Mouse (Mus musculus) testis, adult 2 months (tissue): ENCODE data around the gene Cyth3. TPM values are rescaled to one million over a fixed set of nuclear protein-coding genes. Genes with fewer than 3 reads are reported as not detected.

Source experiments
- H3K27ac ChIP-seq: fragments of 200-500 bp; 2 replicates; pipeline ENCODE4 v1.5.1; 2012; ENCODE audit warnings: low read depth, low read length; ENCODE audit not compliant: control insufficient read depth, insufficient read depth
- H3K27me3 ChIP-seq: fragments of 200-500 bp; 2 replicates; pipeline ENCODE4 v1.6.1; 2012; ENCODE audit warnings: mild to moderate bottlenecking, low read length, moderate library complexity; ENCODE audit not compliant: control insufficient read depth, insufficient read depth
- H3K36me3 ChIP-seq: fragments of 200-500 bp; 2 replicates; pipeline ENCODE4 v1.6.1; 2012; ENCODE audit warnings: mild to moderate bottlenecking, low read length; ENCODE audit not compliant: control insufficient read depth, insufficient read depth
- H3K4me1 ChIP-seq: fragments of 200-500 bp; 2 replicates; pipeline ENCODE4 v1.6.1; 2012; ENCODE audit warnings: low read length; ENCODE audit not compliant: control insufficient read depth, insufficient read depth
- H3K4me3 ChIP-seq: fragments of 200-500 bp; 2 replicates; pipeline ENCODE4 v1.5.1; 2012; ENCODE audit warnings: low read depth, mild to moderate bottlenecking, low read length, moderate library complexity, mixed read lengths; ENCODE audit not compliant: control insufficient read depth
- CTCF ChIP-seq: fragments of 200-500 bp; IDR thresholded peaks from 2 replicates; pipeline ENCODE4 v1.5.1; 2012; ENCODE audit warnings: low read depth, mild to moderate bottlenecking, inconsistent platforms, low read length, moderate library complexity; ENCODE audit not compliant: control insufficient read depth, insufficient read depth, insufficient replicate concordance
- POLR2A ChIP-seq: fragments of 200-500 bp; IDR thresholded peaks from 2 replicates; pipeline ENCODE4 v1.6.1; 2012; ENCODE audit warnings: low read depth, mild to moderate bottlenecking, inconsistent platforms, low read length, moderate library complexity; ENCODE audit not compliant: control insufficient read depth
- polyA plus RNA-seq: library from polyadenylated mRNA; depleted of rRNA; stranded (reverse); fragments of >200 nt; gene quantifications from 2 replicates; pipeline ENCODE4 v1.2.3, GENCODE M21; 2012

The Cyth3 gene
- polyA plus RNA-seq, 1 experiment, result 24.0 TPM

DNA sequence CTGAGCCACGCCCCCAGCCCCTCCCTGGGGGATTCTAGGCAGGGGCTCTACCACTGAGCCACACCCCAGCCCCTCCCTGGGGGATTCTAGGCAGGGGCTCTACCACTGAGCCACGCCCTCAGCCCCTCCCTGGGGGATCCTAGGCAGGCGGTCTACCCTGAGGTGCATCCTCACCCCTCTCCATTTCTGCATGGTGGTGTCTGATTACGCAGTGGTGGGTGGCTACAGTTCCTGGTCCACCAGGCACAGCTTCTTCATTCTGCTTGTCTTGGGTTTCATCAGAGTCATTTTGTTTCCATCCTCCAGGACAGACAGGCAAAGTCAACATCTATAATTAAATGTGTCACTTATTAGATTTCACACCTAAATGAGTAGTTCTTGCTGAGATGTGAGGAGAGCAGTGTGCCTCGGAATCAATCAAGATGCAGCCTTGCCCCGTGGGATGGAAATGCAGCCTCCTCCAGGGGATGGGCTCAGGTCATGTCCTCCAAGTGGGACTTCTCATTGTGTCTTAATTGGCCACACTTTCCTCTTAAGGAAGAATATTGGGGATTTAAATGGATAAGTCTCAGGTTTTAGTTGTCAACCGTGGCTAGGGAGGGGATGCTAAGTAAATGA is 18.0 kb upstream of the Cyth3 start:
- Histone ChIP-seq H3K27ac (no peak overlapping the region), H3K36me3 (no peaks in the 10 kb centered on the region), H3K27me3 (no peaks in the 10 kb centered on the region), H3K4me3 (no peak overlapping the region), H3K4me1 (peaks cover 14% of the 10 kb centered on the region)
- TF ChIP-seq CTCF, result no peak
- no peak for TF ChIP-seq POLR2A

DNA sequence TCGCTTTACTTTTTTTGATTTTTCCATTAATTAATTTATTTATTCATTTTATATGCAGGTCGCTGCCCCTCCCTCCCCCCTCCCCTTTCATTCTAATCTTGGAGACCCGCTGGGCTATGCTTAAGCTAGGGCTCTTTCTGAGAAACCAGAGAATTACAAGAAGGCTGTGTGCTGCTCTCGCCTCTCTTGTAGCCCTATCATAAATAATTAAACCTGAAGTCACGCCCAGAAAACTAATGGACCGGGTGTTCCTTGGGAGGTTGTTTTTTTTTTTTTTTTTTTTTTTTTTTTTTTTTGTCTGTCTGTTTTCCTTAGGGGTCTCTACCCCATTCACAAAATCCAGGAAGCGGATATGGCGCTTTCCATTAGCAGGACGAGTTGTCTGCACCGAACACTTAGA is 15.5 kb upstream of the Cyth3 start:
- H3K4me1 ChIP-seq, result peaks cover 14% of the 10 kb centered on the region
- no peaks in the 10 kb centered on the region for H3K36me3 ChIP-seq
- no peak for TF ChIP-seq POLR2A
- no peak for TF ChIP-seq CTCF
- no peaks in the 10 kb centered on the region for H3K27me3 ChIP-seq
- no peak overlapping the region for H3K4me3 ChIP-seq
- no peak overlapping the region for H3K27ac ChIP-seq

DNA sequence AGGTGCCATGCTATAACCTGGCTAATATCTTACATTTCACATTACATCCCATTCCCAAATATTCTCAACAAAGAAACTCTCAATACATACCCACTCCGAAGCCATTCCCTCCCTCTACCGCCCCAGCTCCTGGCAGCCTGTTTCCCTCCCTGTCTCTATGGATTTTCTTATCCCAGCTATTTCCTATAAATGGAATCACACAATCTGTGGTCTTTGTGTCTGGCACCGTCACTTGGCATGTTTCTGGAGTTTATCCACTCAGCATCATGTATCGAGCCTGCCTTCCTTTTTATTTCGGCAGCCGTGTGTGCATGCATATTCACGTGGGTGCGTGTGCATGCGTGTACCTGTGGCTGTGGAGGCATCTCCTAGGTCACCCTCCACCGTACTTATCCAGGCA is 14.1 kb upstream of the Cyth3 start:
- Histone ChIP-seq H3K27ac (no peak overlapping the region), H3K4me3 (no peak overlapping the region), H3K36me3 (no peaks in the 10 kb centered on the region), H3K27me3 (no peaks in the 10 kb centered on the region), H3K4me1 (peaks cover 14% of the 10 kb centered on the region)
- no peak for TF ChIP-seq CTCF
- no peak for TF ChIP-seq POLR2A

DNA sequence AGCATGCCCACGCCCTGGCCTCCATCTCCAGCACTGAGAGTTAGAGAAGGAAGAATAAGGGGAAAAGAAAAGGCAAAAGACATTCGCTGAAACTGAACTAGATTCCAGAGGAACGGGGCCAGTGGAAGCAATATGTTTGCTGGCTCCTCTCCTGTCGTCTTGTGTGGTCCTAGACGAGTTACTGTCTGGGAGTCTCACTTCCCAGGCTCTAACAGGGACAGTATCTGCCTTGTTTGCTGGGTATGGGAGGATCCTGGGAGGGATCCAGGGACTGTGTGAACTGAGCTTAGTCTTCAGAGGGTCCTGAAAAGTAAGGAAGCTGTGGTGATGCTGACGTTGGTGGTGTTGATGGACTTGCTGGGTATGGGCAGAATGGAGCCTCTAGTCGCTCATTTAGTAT is 10.3 kb upstream of the Cyth3 start:
- Histone ChIP-seq H3K27me3 (no peaks in the 10 kb centered on the region), H3K27ac (no peak overlapping the region; the same call in 1 of the 2 replicates), H3K4me1 (peaks cover 6% of the 10 kb centered on the region), H3K4me3 (no peak overlapping the region), H3K36me3 (no peaks in the 10 kb centered on the region)
- no peak for TF ChIP-seq CTCF

DNA sequence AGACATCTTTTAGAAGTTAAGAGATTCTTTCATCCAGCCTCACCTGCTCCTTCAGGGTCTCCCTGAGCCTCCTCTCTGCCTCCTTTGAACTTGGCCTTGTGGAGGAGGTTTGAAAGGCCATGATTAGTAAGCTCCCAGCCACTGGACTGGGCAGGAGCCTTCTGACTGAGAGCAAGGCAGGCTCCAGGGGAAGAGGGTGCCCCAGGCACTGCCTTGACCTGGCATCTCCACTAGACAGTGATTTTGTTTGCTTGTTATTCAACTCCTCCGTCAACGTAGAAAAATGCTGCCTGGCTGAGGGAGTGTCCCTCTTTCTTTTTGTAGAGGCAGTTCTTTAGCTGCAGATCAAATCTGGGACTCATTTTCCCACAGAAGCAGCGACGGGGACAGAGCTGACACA is 9.0 kb upstream of the Cyth3 start:
- Histone ChIP-seq H3K36me3 (no peaks in the 10 kb centered on the region), H3K4me3 (no peak overlapping the region), H3K27me3 (no peaks in the 10 kb centered on the region), H3K27ac (no peak overlapping the region), H3K4me1 (peaks cover 6% of the 10 kb centered on the region)
- no peak for TF ChIP-seq POLR2A
- TF ChIP-seq CTCF, result no peak

DNA sequence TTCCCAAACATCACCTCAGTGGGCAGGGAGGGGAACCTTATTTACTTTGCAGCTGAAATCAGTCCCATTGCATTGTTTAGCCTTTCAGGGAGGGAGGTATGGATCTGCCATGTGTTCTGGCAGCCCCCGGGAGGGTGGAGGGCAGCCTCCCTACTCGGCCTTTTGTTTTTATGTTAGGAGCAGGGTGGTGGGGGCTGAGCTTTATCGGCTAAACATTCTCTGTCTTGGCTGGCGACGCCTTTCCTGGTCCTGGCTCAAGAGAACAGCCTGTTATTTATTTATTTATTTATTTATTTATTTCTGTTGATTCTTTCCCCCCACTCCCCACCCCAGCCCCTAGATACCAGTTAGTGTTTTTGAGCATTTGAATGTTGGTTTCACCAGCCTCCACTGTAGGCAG is 7.7 kb upstream of the Cyth3 start:
- H3K4me1 ChIP-seq, result peaks cover 6% of the 10 kb centered on the region
- H3K4me3 ChIP-seq, result no peak overlapping the region
- H3K27me3 ChIP-seq, result no peaks in the 10 kb centered on the region
- H3K36me3 ChIP-seq, result no peaks in the 10 kb centered on the region
- no peak for TF ChIP-seq POLR2A
- no peak for TF ChIP-seq CTCF
- no peak overlapping the region for H3K27ac ChIP-seq

DNA sequence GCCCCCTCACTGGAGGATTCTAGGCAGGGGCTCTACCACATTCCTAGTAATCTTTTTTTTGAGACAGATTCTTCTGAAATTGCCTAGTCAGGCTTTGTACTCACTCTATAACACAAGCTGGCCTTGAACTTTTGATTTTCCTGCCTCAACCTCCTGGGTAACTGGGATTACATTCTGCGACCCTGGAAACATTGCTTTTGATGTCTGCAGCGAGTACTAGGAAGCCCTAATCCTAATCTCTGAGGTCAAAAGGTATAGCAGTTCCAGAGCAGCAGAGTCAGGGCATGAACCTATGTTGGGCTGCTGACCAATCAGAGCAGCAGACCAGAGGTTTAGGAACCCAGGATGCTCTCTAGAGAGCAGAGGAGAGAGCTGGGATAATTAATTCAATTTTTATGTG is 6.9 kb upstream of the Cyth3 start:
- Histone ChIP-seq H3K27ac (no peak overlapping the region), H3K36me3 (no peaks in the 10 kb centered on the region), H3K27me3 (no peaks in the 10 kb centered on the region), H3K4me3 (no peak overlapping the region), H3K4me1 (peaks cover 6% of the 10 kb centered on the region)
- TF ChIP-seq POLR2A, result no peak
- TF ChIP-seq CTCF, result no peak

DNA sequence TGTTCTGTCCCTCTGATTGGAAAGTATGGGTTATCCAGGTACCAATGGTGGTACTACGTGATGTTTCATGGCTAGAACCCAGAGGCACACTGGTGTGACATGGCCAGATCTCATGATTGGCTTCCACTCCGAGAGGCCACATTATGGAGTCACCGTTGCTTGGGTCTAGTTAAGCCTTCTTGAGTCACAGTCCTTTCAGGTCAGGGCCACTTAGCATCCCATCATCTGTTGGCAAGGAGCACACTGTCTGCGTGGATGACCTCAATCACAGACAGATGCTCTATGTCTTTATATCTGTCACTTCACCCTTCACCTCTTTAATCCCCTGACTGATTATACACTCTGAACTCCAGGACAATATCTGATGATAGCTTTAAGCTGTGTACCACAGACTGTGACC is 6.1 kb upstream of the Cyth3 start:
- Histone ChIP-seq H3K4me3 (no peak overlapping the region), H3K27ac (no peak overlapping the region), H3K27me3 (no peaks in the 10 kb centered on the region), H3K36me3 (no peaks in the 10 kb centered on the region), H3K4me1 (peaks cover 9% of the 10 kb centered on the region)
- TF ChIP-seq POLR2A (no peak), CTCF (no peak)
